Mouse (Mus musculus) monocyte, adult 59 days (primary cell): Measurements from ENCODE around the gene Gpr135. TPM values are rescaled to one million over a fixed set of nuclear protein-coding genes. Genes with fewer than 3 reads are reported as not detected.

Source experiments
- total RNA-seq, 2 experiments: library from RNA; stranded (reverse); gene quantifications; one replicate each; pipeline ENCODE4 v1.2.4; 2023

Gene Gpr135
- total RNA-seq: under 1 TPM; 0.16 to 0.43 TPM

GRCm38 (mm10) chr12:72070327-72071269, at the start of gene Gpr135:
Gene Gpr135, minus strand, starts transcription at chr12:72071125.

GRCm38 (mm10) chr12:72085329-72086165, 14.6 kb upstream of the Gpr135 start, which contains the start of the genes L3hypdh and Jkamp:
Gene L3hypdh, minus strand, starts transcription at chr12:72085439.
Gene Jkamp, plus strand, starts transcription at chr12:72085589.

Other genes starting within 250 kb of the Gpr135 start
- 10 to 100 TPM; 16.5 to 19.7 TPM for gene Daam1, start 240.0 kb downstream of the Gpr135 start, total RNA-seq
- gene L3hypdh, start 14.3 kb upstream of the Gpr135 start, total RNA-seq: not detected
- 10 to 100 TPM; 17.4 to 18.3 TPM for gene Jkamp, start 14.5 kb upstream of the Gpr135 start, total RNA-seq
- gene Ccdc175, start 113.9 kb upstream of the Gpr135 start, total RNA-seq: not detected